Mouse (Mus musculus): ENCODE measurements around the gene Pkd1.
A peak's percentile ranks its signal among the peaks of the same experiment; 100 is the strongest.

Pkd1 gene

GRCm38 (mm10) chr17:24608370-24608769 lies 58.7 kb downstream of the Pkd1 start:
- no peak for DNase-seq (ENCODE audit: low spot score in 2 of 2)

- peak in 1 of 2 experiments; percentile 15 for DNase-seq (ENCODE audit: low spot score in 2 of 2)
Observed at GRCm38 (mm10) chr17:24608874-24609273, 59.2 kb downstream of the Pkd1 start.

- no peak for DNase-seq (ENCODE audit: low spot score in 2 of 2)
Observed at GRCm38 (mm10) chr17:24610711-24611110, 61.1 kb downstream of the Pkd1 start.

- DNase-seq (ENCODE audit: low spot score in 2 of 2) = peak in 1 of 2 experiments; percentile 18
Observed at GRCm38 (mm10) chr17:24617561-24618194, 68.0 kb downstream of the Pkd1 start.

- no peak for DNase-seq (ENCODE audit: low spot score in 2 of 2)
Observed at GRCm38 (mm10) chr17:24625472-24625871, 75.8 kb downstream of the Pkd1 start.

GRCm38 (mm10) chr17:24628646-24629045 lies 79.0 kb downstream of the Pkd1 start:
- peak; percentile 62 to 76 for DNase-seq (ENCODE audit: low spot score in 2 of 2)

- DNase-seq (ENCODE audit: low spot score in 2 of 2) = no peak
Observed at GRCm38 (mm10) chr17:24630072-24630471, 80.4 kb downstream of the Pkd1 start.

- peak; percentile 46 to 70 for DNase-seq (ENCODE audit: low spot score in 2 of 2)
Observed at GRCm38 (mm10) chr17:24632167-24632812, 82.7 kb downstream of the Pkd1 start, which contains the start of the genes Tsc2 and Nthl1. TSS of gene Tsc2 (minus strand) at chr17:24632630. TSS of gene Nthl1 (plus strand) at chr17:24632680.

- DNase-seq (ENCODE audit: low spot score in 2 of 2) = peak in 1 of 2 experiments; percentile 28
Observed at GRCm38 (mm10) chr17:24632813-24633449, 83.3 kb downstream of the Pkd1 start.

- no peak for DNase-seq (ENCODE audit: low spot score in 2 of 2)
Observed at GRCm38 (mm10) chr17:24633831-24634230, 84.2 kb downstream of the Pkd1 start.

GRCm38 (mm10) chr17:24635024-24635423 lies 85.4 kb downstream of the Pkd1 start:
- DNase-seq (ENCODE audit: low spot score in 2 of 2) = no peak

GRCm38 (mm10) chr17:24635694-24636093 lies 86.1 kb downstream of the Pkd1 start:
- no peak for DNase-seq (ENCODE audit: low spot score in 2 of 2)

- DNase-seq (ENCODE audit: low spot score in 2 of 2) = no peak
Observed at GRCm38 (mm10) chr17:24636781-24637481, 87.3 kb downstream of the Pkd1 start.

- no peak for DNase-seq (ENCODE audit: low spot score in 2 of 2)
Observed at GRCm38 (mm10) chr17:24638214-24638613, 88.6 kb downstream of the Pkd1 start.

- no peak for DNase-seq (ENCODE audit: low spot score in 2 of 2)
Observed at GRCm38 (mm10) chr17:24638840-24639239, 89.2 kb downstream of the Pkd1 start.

GRCm38 (mm10) chr17:24639571-24639988 lies 89.9 kb downstream of the Pkd1 start:
- no peak for DNase-seq (ENCODE audit: low spot score in 2 of 2)

- no peak for DNase-seq (ENCODE audit: low spot score in 2 of 2)
Observed at GRCm38 (mm10) chr17:24640119-24640518, 90.5 kb downstream of the Pkd1 start.

- DNase-seq (ENCODE audit: low spot score in 2 of 2) = no peak
Observed at GRCm38 (mm10) chr17:24640581-24640980, 90.9 kb downstream of the Pkd1 start.

- no peak for DNase-seq (ENCODE audit: low spot score in 2 of 2)
Observed at GRCm38 (mm10) chr17:24641944-24642343, 92.3 kb downstream of the Pkd1 start.

- no peak for DNase-seq (ENCODE audit: low spot score in 2 of 2)
Observed at GRCm38 (mm10) chr17:24642791-24643343, 93.2 kb downstream of the Pkd1 start.

- no peak for DNase-seq (ENCODE audit: low spot score in 2 of 2)
Observed at GRCm38 (mm10) chr17:24644030-24644715, 94.5 kb downstream of the Pkd1 start.

Data from spleen, postnatal 14 days (tissue).